Mouse (Mus musculus): ENCODE results near the gene Akr1e1.

- no peak for TF ChIP-seq CTCF (IDR thresholded peaks at IDR 0.05)
- no peak for TF ChIP-seq POLR2A (IDR thresholded peaks at IDR 0.05; ENCODE audit: insufficient read depth, low read depth, low read length)
- TF ChIP-seq EP300 (IDR thresholded peaks at IDR 0.05; ENCODE audit: insufficient read depth, low read depth, low read length): no peak
These were observed 41.2 kb upstream of the Akr1e1 start for GRCm38 (mm10) chr13:4650190-4650589.

Data from heart, adult 2 months (tissue).